Mouse (Mus musculus): Measurements from ENCODE around the gene Mdga1.
A peak's percentile ranks its signal among the peaks of the same experiment; 100 is the strongest.

Gene Mdga1

DNA sequence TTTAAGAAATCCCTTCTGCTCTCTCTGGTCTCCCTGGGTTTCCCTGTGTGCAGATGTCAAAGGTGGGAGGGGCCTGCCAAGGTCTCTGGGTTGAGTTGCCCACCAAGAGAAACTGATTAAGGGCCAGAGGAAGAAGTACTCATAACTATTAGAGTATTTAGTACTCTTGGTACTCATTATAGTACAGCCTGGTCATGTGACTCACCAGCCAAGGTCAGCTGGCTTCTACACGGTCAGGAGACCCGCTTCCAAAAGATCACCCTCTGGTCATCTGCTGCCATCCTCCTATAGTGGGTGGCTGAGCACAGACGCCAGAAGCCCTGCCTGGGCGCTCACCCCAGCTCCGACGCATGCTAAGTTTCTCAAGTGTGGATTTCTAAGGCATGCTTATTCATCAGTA, 124.9 kb downstream of the Mdga1 start:
- DNase-seq (ENCODE audit: low spot score in 2 of 2) = no peak

- no peak for DNase-seq (ENCODE audit: low spot score in 2 of 2)
Measured at GRCm38 (mm10) chr17:29843419-29844162, 126.3 kb downstream of the Mdga1 start.

DNA sequence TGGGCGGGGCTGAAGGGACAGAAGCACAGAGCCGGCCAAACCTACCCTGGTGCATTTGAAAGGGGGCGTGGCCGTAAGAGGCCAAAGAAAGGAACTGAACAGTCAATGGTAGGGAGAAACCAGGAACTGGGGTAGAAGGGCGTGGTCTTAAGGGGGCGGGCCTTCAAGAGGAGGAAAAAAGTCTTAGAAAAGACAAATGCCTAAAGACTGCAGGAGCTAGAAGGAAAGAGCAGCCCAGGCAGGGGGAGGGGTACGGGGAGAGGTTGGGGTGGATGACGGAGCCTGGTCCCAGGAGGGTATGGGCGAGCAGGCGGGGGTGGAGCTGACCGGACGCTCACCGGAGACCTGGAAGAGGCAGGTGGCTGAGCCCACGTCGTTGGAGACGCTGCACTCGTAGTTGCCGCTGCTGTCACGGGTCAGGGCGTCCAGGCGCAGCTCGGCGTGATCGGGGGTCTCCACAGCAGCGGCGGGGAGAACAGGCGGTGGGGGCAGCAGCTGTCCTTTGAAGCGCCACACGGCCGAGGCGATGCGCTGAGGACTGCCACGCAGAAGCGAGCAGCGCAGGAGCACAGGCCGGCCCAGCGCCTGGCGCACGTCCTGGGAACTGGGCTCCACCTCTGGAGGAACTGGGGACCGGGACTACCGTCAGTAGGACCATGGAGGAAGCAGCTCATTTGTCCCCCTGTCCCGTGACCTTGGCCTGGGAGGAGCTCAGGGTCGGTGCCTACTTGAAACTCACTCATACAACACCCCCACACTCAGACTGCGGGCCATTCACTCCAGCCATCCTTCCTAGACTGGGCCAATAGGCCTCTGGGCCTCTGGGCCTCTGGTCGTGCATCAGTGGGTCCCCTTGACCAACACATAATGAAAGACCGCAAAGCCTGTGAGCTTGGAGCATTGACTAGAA, 127.9 kb downstream of the Mdga1 start:
- DNase-seq (ENCODE audit: low spot score in 2 of 2) = peak; percentile 77 to 83

- DNase-seq (ENCODE audit: low spot score in 2 of 2) = no peak
Measured at GRCm38 (mm10) chr17:29838029-29838428, 131.9 kb downstream of the Mdga1 start.

GRCm38 (mm10) chr17:29837441-29837840, 132.4 kb downstream of the Mdga1 start:
- DNase-seq (ENCODE audit: low spot score in 2 of 2) = no peak

- DNase-seq (ENCODE audit: low spot score in 2 of 2) = no peak
Measured at GRCm38 (mm10) chr17:29834768-29835167, 135.1 kb downstream of the Mdga1 start.

GRCm38 (mm10) chr17:29834333-29834732, 135.6 kb downstream of the Mdga1 start:
- DNase-seq (ENCODE audit: low spot score in 2 of 2) = no peak

- DNase-seq (ENCODE audit: low spot score in 2 of 2) = no peak
Measured at GRCm38 (mm10) chr17:29831696-29832095, 138.2 kb downstream of the Mdga1 start.

DNA sequence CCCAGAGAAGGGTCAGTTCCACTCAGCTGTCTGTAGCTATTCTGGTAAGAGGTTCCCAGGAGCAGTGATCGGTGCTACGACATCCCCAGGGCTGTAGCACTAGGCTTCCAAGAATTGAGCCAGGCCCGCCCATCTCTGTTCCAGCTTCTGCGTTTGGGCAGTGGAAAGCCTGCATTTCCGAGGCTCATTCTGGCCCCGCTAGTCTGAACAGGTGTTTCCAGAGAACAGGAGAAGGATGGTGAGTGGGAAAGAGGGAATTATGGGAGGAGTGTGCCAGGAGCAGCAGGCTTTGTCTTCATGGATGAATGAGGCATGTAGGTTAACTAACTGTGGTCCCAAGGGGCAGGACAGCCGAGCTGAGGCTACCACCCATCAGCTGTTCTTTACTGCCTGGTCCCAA, 140.8 kb downstream of the Mdga1 start:
- DNase-seq (ENCODE audit: low spot score in 2 of 2) = no peak

- no peak for DNase-seq (ENCODE audit: low spot score in 2 of 2)
Measured at GRCm38 (mm10) chr17:29827602-29828001, 142.3 kb downstream of the Mdga1 start.

DNA sequence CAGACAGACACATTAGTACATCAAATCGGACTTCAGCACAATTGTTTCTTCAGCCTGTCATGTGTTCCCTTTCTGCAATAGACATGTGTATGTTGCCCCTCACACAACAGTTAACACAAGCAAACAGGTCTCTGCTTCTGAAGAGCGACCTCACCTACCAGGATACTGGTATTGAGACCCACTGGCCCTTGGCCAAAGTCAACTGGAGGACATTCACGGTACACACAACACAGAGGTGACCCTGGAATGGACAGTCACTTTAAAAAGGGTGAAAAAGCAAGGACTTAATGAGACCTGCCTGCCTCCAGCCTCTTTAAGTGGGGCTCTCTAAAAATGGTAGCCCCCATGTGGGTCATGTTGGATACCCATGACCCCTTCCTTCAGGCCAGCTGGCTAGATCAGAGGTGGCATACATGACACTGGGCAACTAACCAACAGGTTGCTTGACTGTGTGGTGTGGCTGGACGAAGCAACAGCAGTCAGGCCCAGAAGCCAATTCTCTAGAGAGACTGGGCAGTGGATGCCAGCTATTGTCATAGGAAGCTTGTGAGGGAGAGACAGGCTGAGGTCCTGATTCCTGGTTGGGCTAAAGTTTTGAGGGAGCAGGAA, 145.3 kb downstream of the Mdga1 start:
- DNase-seq (ENCODE audit: low spot score in 2 of 2) = no peak

- no peak for DNase-seq (ENCODE audit: low spot score in 2 of 2)
Measured at GRCm38 (mm10) chr17:29824208-29824509, 145.7 kb downstream of the Mdga1 start.

DNA sequence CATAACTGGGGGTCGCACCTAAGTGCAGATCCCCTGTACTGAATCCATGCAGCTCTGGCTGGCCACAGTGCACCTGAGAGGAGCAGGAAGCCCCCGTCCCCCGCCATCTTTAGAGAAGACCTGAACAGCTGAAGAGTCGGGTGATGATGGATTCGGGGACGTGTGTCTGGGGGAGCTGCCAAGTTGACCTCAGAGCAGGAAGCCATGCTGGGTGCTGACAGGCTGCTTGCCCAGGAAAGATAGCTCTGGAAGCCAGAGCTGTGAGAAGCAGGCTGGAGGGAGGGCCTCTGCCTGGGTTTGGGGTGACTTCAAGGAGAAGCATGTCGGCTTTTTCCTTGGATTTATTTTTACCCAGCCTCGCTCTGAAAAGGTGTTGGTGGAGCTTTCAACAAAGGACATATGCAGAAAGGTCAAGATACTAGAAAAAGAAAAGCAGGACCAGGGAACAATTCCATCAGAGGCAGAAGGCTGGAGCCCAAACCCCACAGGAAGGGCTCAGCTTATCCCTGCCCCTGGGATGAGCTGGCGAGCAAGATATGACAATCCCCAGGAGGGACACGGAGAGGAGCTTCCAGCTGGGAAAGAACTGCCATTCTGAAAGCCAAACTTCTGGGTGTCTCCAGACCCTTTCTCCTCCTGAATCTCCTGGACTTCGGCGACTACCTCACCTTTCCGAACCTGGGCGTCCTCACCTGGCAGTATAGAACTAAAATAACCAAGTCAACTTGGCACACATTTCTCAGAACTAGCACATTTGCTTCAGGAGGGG, 146.3 kb downstream of the Mdga1 start:
- no peak for DNase-seq (ENCODE audit: low spot score in 2 of 2)

DNA sequence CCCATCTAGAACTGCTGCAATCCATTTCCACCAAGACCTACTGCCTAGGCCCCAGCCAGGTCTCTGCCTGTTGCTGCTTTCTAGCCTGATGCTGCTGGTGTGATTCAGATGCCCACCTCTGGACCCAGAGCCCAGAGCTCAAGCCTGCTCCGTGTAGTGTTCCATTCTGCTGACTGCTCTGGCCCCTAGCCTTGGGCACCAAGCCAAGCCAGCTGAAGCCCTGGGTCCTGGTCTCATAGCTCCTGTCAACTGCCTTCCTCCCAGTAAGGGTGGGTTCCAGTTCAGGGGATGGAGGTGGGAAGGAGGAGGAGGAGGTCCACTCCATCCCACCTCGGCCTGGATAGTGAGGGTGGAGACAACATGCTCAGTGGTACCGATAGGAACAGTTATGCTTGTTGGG, 150.3 kb downstream of the Mdga1 start:
- no peak for DNase-seq (ENCODE audit: low spot score in 2 of 2)

GRCm38 (mm10) chr17:29818989-29819388, 150.9 kb downstream of the Mdga1 start:
- no peak for DNase-seq (ENCODE audit: low spot score in 2 of 2)

- no peak for DNase-seq (ENCODE audit: low spot score in 2 of 2)
Measured at GRCm38 (mm10) chr17:29818264-29818945, 151.5 kb downstream of the Mdga1 start.

- DNase-seq (ENCODE audit: low spot score in 2 of 2) = no peak
Measured at GRCm38 (mm10) chr17:29814758-29815157, 155.1 kb downstream of the Mdga1 start.

DNA sequence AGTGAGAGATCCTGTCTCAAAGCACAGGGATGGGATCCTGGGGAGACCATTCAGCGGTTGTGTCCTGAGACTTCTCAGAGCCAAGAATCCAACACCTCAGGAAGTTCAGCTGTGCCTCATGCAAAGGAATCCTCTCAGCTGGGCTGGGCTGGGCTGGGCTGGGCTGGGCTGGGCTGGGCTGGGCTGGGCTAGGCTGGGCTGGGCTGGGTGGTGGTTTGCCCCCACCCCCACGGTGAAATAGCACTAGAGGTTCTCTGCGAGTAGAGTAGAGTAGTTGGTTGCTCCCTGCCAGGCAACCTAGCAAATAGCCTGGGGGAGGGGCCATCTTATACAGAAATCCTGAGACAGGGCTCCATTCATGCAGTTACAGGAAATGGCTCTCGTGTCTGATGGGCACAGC, 156.6 kb downstream of the Mdga1 start:
- DNase-seq (ENCODE audit: low spot score in 2 of 2) = no peak

- no peak for DNase-seq (ENCODE audit: low spot score in 2 of 2)
Measured at GRCm38 (mm10) chr17:29803545-29803944, 166.3 kb downstream of the Mdga1 start.

DNA sequence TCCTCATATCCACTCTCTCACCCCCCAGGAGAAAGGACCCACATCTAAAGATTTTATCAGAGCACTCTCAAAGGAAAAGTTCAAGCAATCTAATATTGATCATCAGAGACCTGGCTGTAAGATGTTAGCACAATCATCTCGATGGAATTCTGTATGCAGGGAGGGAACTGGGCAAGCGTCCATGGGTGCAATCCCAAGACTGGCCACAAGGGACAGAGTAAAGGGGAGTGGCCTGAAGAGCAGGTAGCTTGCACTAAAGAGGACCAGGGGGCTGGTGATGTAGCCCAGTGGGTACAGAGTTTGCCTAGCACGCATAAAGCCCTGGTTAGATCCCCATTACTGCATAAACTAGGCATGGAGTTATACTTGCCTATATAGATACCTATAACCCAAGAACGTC, 168.5 kb downstream of the Mdga1 start:
- DNase-seq (ENCODE audit: low spot score in 2 of 2) = peak; percentile 14 to 26

DNA sequence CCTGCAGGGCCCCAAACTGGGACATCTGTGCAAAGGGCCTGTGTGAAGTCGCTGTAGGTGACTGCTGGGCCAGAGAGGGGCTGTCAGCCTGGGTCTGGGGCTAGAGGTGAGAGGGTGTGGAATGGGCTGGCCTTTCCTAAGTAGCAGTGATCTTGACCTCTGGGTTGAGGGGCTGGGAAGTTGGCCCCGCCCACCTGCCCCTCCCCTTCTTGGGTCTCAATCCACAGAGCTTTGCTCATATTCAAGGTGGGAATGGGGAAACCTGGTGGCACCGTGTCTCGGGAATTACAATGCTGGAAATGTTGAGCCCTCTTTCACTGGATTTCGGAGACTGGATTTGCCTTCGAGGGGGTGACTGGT, 169.8 kb downstream of the Mdga1 start:
- no peak for DNase-seq (ENCODE audit: low spot score in 2 of 2)

All from spleen, postnatal 36 days (tissue).